Mouse (Mus musculus) thymus, postnatal 25 days (tissue): ENCODE measurements around the gene Atp6v0a1.
"Not testable (repeated sequence)": the region's sequence is repeated elsewhere in the genome, so short reads cannot be mapped to it uniquely, and the experiment has no call there.

Experiments used
- DNase-seq: peaks from one replicate; pipeline ENCODE4 v3.0.0; 2022

Atp6v0a1 gene

DNA sequence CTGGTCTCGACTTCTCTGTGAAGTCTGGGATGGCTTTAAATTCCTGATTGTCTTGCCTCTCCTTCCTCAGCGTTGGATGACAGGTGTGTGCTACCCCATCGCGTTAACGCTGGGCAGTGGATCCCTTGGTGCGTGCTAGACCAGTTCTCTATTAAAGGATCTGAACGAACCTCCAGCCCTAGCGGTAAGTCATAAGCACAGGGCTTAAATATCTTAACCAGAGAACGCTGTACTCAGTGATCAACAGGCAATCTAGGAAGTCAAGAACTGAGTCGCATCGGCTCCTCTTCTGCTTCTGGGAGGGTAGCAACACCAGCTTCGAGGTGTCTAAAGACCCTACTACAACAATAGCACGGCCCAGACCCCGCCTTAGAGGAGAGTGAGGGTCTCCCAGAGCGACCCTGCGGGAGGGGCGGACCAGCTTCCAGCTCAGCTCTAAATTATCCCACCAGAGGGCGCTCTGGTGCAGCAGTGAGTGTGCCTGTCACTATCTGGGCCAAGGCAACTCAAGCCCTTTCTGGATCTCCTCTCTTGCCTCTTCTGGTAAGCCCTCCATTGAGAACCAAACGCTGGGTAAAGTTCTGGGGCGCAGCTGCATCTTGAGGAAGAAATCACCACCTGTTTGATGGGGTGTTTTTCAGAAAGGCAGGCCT lies 26.0 kb upstream of the Atp6v0a1 start:
- DNase-seq, result peak; percentile 82

DNA sequence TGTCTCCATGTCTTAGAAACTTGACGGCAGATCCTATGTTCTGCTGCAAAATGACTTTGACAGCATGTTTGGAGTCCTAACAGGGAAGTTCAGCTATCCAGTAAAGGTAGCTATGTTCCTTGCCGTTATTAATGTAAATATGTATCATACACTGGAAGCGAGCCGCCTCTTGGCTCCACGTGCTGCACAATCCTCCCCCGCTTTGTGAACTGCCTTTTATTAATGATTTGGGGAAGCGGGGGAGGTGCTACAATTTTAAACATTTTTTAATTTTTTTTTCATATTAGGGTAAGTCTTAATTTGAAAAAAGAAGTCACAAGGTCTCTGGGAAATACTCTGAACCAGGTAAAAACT lies 25.5 kb upstream of the Atp6v0a1 start:
- DNase-seq, result no peak

DNA sequence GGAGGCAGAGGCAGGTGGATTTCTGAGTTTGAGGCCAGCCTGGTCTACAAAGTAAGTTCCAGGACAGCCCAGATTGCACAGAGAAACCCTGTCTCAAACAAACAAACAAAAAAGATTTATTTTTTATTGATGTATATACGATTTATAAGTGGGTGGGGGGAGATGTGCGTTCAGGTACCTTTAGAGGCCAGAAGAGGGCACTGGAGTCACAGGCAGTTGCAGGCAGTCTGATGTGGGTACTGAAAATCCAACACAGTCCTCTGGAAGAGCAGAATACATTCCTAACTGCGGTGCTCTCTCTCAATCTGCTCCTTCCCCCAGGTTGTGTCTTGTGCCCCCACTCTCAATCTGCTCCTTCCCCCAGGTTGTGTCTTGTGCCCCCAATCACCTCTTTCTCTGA lies 23.6 kb upstream of the Atp6v0a1 start:
- peak; percentile 24 for DNase-seq

DNA sequence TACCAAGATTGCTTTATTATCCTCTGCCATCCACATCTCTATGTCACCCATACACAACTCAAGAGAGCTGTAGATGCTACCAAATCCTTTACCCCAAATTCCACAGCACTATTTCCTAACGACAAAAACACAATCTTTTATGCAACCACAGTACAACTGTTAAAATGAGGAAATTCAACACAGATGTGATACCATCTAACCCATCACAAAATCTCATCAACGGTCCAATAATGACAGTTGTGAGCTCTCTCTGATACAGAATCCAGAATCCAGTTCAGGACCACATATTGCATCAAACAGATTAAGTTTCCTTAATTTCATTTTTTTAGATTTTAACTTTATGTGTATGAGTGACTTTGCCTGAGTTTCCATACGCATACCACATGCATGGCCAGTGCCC lies 20.6 kb upstream of the Atp6v0a1 start:
- DNase-seq, result no peak

DNA sequence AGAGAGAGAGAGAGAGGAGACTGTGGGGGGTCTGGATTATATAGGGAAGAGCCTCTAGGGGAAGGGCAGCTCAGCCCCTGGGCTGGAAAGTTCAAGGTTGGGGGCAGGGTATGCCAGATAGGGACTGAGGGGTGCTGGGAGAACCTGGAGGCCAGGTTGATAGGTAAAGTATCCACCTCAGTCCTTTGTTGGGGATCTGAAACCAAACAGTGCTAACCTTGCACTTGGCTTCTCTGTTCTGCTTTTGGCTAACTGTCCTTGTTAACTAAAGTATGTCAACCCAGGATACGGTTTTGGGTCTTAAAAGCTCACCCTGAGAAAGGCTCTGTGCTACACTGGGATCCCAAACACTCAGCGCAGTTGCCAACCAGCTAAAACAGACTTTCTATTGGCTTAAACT lies 19.6 kb upstream of the Atp6v0a1 start:
- no peak for DNase-seq

DNA sequence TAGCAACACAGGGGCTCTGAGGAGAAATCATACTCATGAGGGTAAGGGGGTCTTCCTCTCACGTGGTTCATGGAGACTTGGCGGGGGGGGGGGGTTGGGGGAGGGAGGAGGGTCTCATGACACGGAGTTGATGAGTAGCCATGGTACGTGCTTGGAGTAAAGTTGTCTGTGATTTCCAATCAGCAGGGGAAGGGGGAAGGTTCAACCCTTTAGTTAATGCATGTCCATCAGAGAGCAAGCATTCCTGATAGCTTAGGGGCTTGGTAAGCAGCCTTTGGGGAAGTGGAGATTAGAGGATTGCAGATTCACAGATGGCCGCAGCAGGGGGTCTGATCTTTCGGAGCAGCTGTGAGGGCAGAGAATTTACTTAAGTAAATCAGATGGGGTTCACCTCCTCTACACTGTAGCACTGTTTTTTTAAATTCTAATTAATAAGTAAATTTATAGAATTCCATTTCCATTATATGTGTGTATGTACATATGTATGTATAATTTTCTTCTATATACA lies 18.2 kb upstream of the Atp6v0a1 start:
- no peak for DNase-seq

DNA sequence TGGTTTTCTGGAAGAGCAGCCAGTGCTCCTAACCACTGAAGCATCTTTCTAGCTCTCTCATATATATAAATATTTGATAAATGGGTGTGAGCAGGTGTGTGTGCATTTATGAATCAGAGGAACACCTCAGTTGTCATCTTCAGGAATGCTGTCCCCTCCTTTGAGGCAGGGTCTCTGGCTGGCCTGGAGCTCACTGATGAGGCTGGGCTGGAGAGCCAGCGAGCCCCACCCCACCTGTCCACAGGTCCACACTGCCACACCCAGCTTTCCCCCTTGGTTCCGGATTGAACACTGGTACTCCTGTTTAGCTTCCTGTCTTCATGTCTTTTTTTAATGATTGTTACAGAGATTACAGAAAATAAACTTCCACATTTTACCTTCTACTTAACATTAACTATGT lies 15.8 kb upstream of the Atp6v0a1 start:
- no peak for DNase-seq

DNA sequence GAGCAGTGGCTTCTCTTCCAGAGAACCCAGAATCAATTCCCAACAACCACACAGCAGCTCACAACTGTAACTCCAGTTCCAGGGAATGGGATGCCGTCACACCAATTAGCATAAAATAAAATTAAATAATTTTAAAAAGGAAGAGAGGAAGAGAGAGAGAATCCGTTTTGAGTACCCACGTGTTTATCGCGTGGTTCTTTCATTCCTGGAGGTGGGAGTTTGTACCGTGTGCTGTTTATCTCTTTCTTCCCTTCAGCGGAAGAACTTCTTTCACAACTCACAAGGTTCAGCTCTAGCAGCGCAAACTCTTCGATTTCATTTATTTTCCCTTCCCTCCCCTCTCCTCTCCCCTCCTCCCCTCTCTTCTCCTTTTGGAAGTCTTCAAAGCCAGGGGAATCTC lies 15.0 kb upstream of the Atp6v0a1 start:
- no peak for DNase-seq

DNA sequence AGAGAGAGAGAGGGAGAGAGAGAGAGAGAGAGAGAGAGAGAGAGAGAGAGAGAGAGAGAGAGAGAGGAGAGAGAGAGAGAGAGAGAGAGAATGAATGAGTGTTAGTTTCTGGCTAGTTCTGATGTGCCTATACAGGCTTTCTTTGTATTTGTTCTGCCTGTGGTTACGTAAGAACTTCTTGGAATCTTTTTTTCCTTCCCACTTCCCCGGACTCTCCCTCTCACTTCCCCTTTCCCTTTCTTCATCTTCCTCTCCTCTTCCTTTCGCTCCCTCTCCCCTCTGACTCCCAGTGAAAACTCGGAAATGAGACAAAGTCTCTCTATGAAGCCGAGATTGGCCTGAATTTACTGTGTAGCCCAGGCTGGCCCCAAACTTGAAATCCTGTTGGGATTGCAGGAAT lies 14.6 kb upstream of the Atp6v0a1 start:
- no peak for DNase-seq

DNA sequence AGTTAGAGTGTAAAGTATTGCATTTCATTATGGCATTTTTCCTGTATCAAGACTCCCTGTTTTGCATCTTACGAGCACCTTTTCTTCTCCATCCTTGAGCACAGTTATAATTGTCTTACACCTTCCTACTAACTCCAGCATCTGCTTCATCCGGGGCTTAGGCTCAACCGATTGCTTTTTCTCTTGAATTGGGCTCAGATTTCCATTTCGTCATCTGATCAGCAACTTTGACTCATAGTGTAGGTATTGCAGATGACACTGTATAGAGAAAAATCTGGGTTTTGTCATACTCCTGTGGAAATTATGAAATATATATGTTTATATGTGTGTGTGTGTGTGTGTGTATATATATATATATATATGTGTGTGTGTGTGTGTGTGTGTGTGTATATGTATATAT lies 12.8 kb upstream of the Atp6v0a1 start:
- DNase-seq, result no peak

DNA sequence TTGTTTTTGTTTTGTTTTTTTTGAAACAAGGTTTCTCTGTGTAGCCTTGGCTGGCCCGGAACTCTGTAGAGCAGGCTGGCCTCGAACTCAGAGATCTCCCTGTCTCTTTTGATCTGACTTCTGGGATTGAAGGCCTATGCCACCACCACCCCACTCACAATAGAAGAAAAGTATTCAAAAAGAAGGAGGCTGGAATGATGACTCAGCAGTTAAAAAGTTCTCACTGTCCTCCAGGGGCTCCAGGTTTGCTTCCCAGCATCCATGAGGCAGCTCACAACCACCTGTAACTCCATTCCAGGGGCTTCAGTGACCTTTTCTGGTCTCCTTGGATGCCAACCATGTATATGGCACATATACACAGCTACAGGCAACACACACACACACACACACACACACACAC lies 10.4 kb upstream of the Atp6v0a1 start:
- DNase-seq, result no peak

DNA sequence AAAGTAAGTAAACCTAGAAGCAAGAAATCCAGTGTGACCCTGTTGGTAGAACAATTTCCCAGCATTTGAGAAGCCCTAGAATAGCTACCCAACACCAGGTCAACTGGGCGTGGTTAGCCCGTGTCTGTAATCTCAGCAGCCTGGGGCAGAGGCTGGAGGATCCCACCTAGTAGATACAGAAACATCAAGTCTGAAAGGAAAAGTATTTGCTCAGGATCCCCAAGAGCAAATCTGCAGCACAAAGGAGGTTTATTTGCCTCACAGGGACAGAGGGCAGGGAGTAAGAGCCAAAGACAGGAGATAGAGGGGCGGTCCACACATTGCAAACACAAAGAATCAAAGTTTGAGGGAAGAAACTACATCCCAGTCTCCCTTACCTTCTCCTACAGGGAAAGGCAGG lies 10.0 kb upstream of the Atp6v0a1 start:
- DNase-seq, result no peak

DNA sequence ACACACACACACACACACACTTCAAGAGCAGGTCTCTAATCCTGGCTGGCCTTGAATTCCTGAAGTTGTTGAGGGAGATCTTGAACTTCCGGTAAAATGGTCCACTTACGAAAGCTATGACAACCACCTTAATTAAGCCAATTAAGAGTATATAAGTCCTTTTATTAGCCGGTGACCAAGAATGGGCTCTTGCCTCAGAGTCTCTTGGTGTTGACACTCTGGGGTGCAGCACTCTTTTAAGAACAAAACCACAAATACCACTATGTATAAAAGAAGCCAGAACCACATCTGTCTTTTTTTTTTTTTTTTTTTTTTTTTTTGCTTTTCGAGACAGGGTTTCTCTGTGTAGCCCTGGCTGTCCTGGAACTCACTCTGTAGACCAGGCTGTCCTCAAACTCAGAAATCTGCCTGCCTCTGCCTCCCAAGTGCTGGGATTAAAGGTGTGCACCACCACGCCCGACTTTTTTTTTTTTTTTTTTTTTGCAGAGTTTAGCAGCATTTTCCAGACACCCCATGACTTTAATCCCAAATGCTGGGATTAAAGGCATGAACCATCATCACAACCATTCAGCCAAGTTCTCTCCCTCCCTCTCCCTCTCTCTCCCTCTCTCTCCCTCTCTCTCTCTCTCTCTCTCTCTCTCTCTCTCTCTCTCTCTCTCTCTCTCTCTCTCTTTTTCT lies 7.2 kb upstream of the Atp6v0a1 start:
- not testable (repeated sequence) for DNase-seq

DNA sequence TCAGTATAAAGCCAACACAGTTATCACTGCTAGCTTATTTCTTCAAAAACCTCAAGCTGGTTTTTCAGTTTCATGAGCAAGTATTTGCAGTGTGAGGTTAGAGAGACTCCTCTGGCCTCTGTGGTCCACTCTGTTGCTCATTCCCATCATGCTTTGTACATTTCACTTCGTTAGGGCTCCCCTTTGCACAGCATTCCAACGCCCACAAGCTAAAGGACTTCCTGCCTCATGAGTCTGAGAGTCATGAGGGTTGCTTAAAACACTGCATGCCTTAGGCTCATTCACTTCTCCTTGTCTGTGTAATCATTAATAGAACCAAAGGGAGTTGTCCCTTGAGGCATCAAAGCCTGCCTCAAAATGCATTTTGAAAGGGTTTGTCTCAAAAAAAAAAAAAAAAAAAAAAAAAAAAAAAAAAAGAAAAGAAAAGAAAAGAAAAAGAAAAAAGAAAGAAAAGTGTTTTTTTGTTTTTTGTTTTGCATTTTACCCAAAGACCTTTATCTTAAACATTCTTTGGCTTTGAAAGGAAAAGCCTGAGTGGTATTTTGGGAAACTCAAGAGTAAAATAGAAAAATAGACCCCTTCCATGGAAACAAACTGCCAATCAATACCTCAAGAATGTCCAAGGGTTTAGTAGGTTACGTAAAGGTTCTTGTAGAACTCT lies 6.1 kb upstream of the Atp6v0a1 start:
- DNase-seq, result no peak

DNA sequence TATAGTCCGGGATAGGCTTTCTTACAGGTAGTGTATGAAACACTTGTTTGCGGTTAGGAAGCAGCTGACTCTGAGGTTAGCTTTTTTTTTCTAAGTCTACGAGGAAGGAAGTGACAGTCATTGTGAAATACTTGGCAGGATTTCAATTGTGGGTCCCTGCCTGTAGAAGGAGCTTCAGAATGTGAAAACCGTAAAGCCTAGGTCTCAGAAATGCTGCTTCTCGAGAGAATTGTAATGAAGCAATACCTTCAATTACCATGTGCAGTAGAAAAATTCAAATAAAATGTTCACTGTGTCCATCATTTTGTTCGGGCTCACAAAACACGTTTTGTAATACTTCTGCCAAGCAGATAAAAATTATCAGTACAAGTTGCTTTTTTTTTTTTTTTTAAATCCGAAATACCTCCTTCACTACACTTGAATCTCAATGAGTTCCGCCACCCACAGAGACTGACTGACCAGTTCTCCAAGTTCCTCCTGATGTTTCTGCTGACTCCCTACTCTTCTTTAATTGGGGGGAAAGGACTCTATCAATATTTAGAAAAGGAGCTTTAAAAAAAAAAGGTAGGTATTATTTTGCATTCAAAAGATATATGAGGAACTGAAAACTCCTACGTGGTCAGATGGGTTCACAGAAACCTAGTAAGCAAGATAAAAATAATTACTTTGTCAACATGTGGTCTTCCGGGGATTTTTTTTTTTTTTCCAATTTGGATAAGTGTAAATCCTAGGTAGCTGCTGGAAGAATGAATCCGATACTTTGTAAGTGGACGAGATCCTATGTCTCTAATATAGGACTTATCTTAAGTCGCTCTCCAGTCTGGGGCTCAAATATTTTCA lies 826 bp upstream of the Atp6v0a1 start:
- DNase-seq, result peak; percentile 35

DNA sequence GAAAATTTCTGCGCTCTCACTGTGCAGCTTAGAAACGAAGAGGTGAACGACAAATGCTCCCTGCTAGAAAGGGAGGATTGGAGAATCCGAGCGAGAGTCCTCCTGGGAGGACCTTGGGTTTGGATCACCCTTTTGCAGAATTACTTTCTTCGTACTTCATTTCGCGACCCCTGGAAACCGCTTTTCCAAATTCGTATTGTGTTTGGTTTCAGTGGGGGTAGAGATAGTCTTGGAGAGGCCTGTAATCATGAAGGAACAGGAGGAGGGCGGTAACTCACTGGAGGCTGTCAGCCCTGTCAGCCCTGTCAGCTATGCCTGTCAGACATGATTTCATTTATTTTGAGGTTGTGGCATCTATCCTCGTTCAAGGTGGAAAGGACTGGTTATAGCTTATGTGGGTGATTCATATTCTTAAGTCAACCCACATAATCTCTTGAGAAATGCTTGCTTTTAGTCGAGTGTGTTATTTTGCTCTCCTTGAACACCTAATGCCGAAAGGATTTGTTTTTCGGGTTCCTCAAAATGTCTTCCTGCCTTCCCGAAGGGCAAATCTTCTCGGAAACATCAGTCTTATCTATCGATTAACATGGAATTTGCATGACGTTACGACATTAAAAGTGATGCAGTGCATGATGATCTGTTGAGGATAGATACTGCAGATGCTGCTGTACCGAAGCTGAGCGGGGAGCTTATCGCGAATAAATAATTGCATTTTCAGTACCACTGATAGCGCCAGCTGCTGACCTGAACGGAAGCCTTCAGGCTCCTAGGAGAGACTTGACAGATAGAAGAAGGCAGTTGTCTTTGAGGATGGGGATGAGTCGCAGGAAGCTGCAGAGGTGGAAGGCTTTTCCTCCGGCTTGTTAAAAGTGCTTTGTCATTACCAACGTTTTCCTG lies 884 bp downstream of the Atp6v0a1 start:
- DNase-seq, result no peak

DNA sequence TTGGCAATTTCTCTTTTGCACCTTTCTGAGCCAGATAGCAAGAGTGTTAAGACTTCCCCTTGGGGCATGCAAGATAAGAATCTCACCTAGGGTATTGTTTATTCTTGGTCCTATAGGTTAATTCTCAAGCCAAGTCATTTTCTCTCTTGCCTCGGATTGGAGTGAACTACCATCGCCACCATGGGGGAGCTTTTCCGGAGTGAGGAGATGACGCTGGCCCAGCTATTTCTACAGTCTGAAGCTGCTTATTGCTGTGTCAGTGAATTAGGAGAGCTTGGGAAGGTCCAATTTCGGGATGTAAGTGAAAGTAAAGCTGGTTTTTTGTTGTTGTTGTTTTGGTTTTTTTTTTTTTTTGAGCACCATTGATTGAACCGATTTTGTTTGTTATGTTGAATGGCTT lies 2.4 kb downstream of the Atp6v0a1 start:
- no peak for DNase-seq

DNA sequence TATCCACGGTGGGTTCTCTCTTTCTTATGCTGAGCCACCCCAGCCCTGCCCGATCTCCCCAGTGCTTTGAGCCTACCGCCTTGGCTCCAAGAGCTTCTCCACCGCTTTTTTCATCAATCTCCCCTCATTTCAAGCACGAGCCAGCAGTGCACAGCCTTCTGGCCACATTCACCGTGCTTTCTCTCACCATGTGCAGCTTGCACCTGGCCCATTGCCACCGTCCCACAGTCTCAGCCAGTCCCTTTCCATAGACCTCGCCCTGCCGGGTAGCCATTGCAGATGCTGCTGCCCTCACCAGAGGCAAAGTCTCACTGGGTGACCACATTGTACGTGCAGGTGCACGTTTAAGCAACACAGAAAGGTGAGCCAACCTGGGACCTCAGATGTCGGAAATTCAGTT lies 14.1 kb downstream of the Atp6v0a1 start:
- no peak for DNase-seq

DNA sequence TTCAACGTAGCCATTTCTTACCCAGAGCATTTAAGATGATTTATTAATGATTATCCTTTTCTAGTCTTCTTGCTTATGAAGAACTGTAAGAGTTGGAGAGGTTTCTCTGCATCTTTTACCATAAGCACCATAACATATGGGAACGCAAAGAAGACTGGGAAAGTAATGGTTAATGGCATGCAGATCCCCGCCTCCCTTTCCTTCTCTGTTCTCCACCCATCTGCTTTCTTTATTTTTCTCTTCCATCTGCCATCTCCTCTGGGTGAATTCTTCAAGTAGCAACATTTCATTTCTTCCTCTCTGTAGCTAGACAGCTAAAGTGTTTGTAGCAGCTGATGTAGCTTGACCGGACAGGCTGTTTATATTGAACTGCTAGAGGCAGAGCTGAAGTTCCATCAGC lies 14.7 kb downstream of the Atp6v0a1 start:
- DNase-seq, result no peak

DNA sequence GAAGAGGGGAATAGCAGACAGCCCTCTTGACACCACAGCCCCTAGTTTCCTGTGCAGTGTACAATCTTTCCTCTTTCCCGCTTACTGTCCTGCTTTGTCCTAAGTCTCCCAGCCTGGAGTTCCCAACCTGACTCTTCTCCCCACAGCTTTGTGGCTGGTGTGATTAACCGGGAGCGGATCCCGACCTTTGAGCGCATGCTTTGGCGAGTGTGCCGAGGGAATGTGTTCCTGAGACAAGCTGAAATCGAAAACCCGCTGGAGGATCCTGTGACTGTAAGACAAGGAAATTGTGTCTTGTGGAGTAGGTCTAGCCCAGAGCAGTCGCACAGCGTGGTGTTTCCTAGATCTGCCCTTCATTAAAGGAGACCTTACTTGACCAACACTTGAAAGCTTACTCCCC lies 17.9 kb downstream of the Atp6v0a1 start:
- no peak for DNase-seq

DNA sequence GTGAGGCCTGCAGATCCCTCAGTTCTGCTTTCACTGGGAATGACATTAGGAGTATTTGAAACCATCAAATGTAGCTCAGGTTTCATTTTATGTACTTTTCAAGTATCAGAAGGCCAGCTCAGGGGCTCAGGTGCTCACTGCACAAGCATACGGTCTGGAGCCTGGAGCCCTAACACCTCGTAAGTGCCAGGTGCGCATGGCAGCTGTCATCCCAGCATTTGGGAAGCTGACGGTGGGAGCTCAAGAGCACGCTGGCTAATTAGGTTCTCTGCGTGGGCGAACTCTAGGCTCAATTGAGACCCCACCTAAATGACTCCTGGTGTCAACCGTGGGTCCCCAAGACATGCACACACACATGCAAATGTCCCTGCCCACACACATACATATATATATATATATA lies 20.1 kb downstream of the Atp6v0a1 start:
- DNase-seq, result no peak

DNA sequence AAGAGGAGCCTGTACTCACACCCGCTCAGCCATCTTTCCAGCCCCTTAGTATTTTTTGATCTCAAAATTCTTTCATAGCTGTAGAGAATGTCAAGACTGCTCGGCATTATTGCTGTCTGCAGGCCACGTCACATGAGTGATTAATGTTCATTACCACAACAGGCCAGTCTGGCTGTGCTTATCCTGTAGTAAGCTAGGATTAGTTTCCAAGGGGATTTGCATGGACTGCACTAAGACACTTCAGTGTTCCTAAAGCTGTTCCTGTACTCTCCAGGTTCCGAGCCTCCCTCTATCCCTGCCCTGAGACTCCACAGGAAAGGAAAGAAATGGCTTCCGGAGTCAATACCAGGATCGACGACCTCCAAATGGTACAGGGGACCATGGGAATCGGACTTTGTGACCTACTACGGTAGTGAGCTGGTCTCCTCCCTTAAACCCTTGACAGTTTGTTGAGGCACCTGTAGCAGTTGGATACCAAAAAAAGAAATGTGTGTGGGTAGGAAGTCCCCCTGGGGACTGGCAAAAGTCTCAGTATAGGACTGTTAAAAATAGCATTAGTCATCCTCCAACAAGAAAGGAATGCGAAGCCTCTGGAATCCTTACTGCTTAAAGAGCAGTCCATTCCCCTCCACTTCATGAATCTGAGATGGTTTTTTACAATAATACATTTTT lies 21.0 kb downstream of the Atp6v0a1 start:
- DNase-seq, result no peak
